Mouse (Mus musculus): ENCODE data around the gene Gm20683. TPM values are rescaled to one million over a fixed set of nuclear protein-coding genes. Genes with fewer than 3 reads are reported as not detected.

The Gm20683 gene
- total and polyA plus RNA-seq, 2 experiments, result 2.7 to 26.9 TPM

- DNase-seq (ENCODE audit: extremely low read depth, low read depth, low spot score), result no peak
- Histone ChIP-seq H3K9ac (ENCODE audit: low read depth, low read length) (no peak overlapping the region), H3K4me3 (ENCODE audit: insufficient read depth, low read depth, low read length) (no peak overlapping the region), H3K27ac (replicated peaks; ENCODE audit: insufficient read depth, low read depth, low read length) (peak overlapping the region; percentile 33), H3K27me3 (ENCODE audit: control insufficient read depth, insufficient read depth, low read length) (no peaks in the 10 kb centered on the region), H3K79me2 (ENCODE audit: control insufficient read depth, insufficient read depth, low read length) (peaks cover 7% of the 10 kb centered on the region; the same call in 1 of the 2 replicates), H3K36me3 (ENCODE audit: control insufficient read depth, insufficient read depth, low read length) (no peaks in the 10 kb centered on the region), H3K4me1 (ENCODE audit: control insufficient read depth, insufficient read depth, low read length) (peaks cover 22% of the 10 kb centered on the region)
- WGBS, result 76% methylated on average over 3 of the region's 3 CpGs
- no peak for TF ChIP-seq POLR2A (IDR thresholded peaks at IDR 0.05; ENCODE audit: extremely low read depth, insufficient read depth, low read length)
- TF ChIP-seq CTCF (IDR thresholded peaks at IDR 0.05; ENCODE audit: low read depth, low read length), result no peak
Observed at GRCm38 (mm10) chr17:25877025-25877424, 35.5 kb upstream of the Gm20683 start.

- DNase-seq (ENCODE audit: extremely low read depth, low read depth, low spot score), result peak; percentile 96
- no peaks in the 10 kb centered on the region for H3K36me3 ChIP-seq (ENCODE audit: control insufficient read depth, insufficient read depth, low read length)
- peak overlapping the region; percentile 81 for H3K4me3 ChIP-seq (ENCODE audit: insufficient read depth, low read depth, low read length)
- WGBS, result 26% methylated on average over 10 of the region's 10 CpGs
- TF ChIP-seq CTCF (IDR thresholded peaks at IDR 0.05; ENCODE audit: low read depth, low read length) (no peak), POLR2A (IDR thresholded peaks at IDR 0.05; ENCODE audit: extremely low read depth, insufficient read depth, low read length) (no peak)
- peaks cover 19% of the 10 kb centered on the region for H3K4me1 ChIP-seq (ENCODE audit: control insufficient read depth, insufficient read depth, low read length)
- H3K27ac ChIP-seq (replicated peaks; ENCODE audit: insufficient read depth, low read depth, low read length), result peak overlapping the region; percentile 91
- H3K9ac ChIP-seq (ENCODE audit: low read depth, low read length), result peak overlapping the region; percentile 87
- H3K79me2 ChIP-seq (ENCODE audit: control insufficient read depth, insufficient read depth, low read length), result peaks cover 7% of the 10 kb centered on the region; the same call in 1 of the 2 replicates
- no peaks in the 10 kb centered on the region for H3K27me3 ChIP-seq (ENCODE audit: control insufficient read depth, insufficient read depth, low read length)
Observed at GRCm38 (mm10) chr17:25876347-25876915, 34.9 kb upstream of the Gm20683 start.

GRCm38 (mm10) chr17:25875171-25876136 is 33.9 kb upstream of the Gm20683 start:
- peak overlapping the region; percentile 87 for H3K9ac ChIP-seq (ENCODE audit: low read depth, low read length)
- H3K4me1 ChIP-seq (ENCODE audit: control insufficient read depth, insufficient read depth, low read length), result peaks cover 11% of the 10 kb centered on the region
- TF ChIP-seq POLR2A (IDR thresholded peaks at IDR 0.05; ENCODE audit: extremely low read depth, insufficient read depth, low read length), result peak; percentile 88
- no peak; the same call in 1 of the 2 replicates for TF ChIP-seq CTCF (IDR thresholded peaks at IDR 0.05; ENCODE audit: low read depth, low read length)
- H3K79me2 ChIP-seq (ENCODE audit: control insufficient read depth, insufficient read depth, low read length), result peaks cover 7% of the 10 kb centered on the region; the same call in 1 of the 2 replicates
- peak overlapping the region; percentile 81 for H3K4me3 ChIP-seq (ENCODE audit: insufficient read depth, low read depth, low read length)
- H3K36me3 ChIP-seq (ENCODE audit: control insufficient read depth, insufficient read depth, low read length), result no peaks in the 10 kb centered on the region
- no peaks in the 10 kb centered on the region for H3K27me3 ChIP-seq (ENCODE audit: control insufficient read depth, insufficient read depth, low read length)
- WGBS, result under 1% methylated on average over 59 of the region's 59 CpGs
- peak overlapping the region; percentile 91 for H3K27ac ChIP-seq (replicated peaks; ENCODE audit: insufficient read depth, low read depth, low read length)
- DNase-seq (ENCODE audit: extremely low read depth, low read depth, low spot score), result peak; percentile 80

GRCm38 (mm10) chr17:25874721-25875170 is 33.2 kb upstream of the Gm20683 start, which contains the start of gene Mettl26:
Mettl26 (plus strand) TSS chr17:25875074.
- Histone ChIP-seq H3K4me1 (ENCODE audit: control insufficient read depth, insufficient read depth, low read length) (peaks cover 8% of the 10 kb centered on the region), H3K4me3 (ENCODE audit: insufficient read depth, low read depth, low read length) (peak within 1 kb of the TSS; percentile 81), H3K27me3 (ENCODE audit: control insufficient read depth, insufficient read depth, low read length) (no peaks in the 10 kb centered on the region), H3K9ac (ENCODE audit: low read depth, low read length) (peak within 1 kb of the TSS; percentile 87), H3K79me2 (ENCODE audit: control insufficient read depth, insufficient read depth, low read length) (peaks cover 7% of the 10 kb centered on the region; the same call in 1 of the 2 replicates), H3K36me3 (ENCODE audit: control insufficient read depth, insufficient read depth, low read length) (no peaks in the 10 kb centered on the region), H3K27ac (replicated peaks; ENCODE audit: insufficient read depth, low read depth, low read length) (peak within 1 kb of the TSS; percentile 91)
- no peak for DNase-seq (ENCODE audit: extremely low read depth, low read depth, low spot score)
- under 1% methylated on average over 25 of the region's 25 CpGs for WGBS
- TF ChIP-seq CTCF (IDR thresholded peaks at IDR 0.05; ENCODE audit: low read depth, low read length), result no peak
- no peak for TF ChIP-seq POLR2A (IDR thresholded peaks at IDR 0.05; ENCODE audit: extremely low read depth, insufficient read depth, low read length)

- DNase-seq (ENCODE audit: extremely low read depth, low read depth, low spot score), result no peak
- Histone ChIP-seq H3K36me3 (ENCODE audit: control insufficient read depth, insufficient read depth, low read length) (no peaks in the 10 kb centered on the region), H3K79me2 (ENCODE audit: control insufficient read depth, insufficient read depth, low read length) (peaks cover 7% of the 10 kb centered on the region; the same call in 1 of the 2 replicates), H3K27me3 (ENCODE audit: control insufficient read depth, insufficient read depth, low read length) (no peaks in the 10 kb centered on the region), H3K9ac (ENCODE audit: low read depth, low read length) (peak overlapping the region; percentile 60), H3K27ac (replicated peaks; ENCODE audit: insufficient read depth, low read depth, low read length) (peak overlapping the region; percentile 25; the same call in 1 of the 2 replicates), H3K4me1 (ENCODE audit: control insufficient read depth, insufficient read depth, low read length) (peaks cover 8% of the 10 kb centered on the region), H3K4me3 (ENCODE audit: insufficient read depth, low read depth, low read length) (peak overlapping the region; percentile 59)
- TF ChIP-seq POLR2A (IDR thresholded peaks at IDR 0.05; ENCODE audit: extremely low read depth, insufficient read depth, low read length), result no peak
- TF ChIP-seq CTCF (IDR thresholded peaks at IDR 0.05; ENCODE audit: low read depth, low read length), result no peak
- 21% methylated on average over 14 of the region's 14 CpGs for WGBS
Observed at GRCm38 (mm10) chr17:25874148-25874720, 32.7 kb upstream of the Gm20683 start.

Measured in liver, adult 2 months (tissue).